Mouse (Mus musculus) embryonic facial prominence, embryonic 11.5 days (tissue): ENCODE data around the gene Rab4a. TPM values are rescaled to one million over a fixed set of nuclear protein-coding genes. Genes with fewer than 3 reads are reported as not detected.

ENCODE experiments used
- ATAC-seq: fragments of 200-750 bp; cut with Nextera tagmentation; replicated peaks from 2 replicates; pipeline ENCODE4 v1.8.0; 2017; ENCODE audit warnings: low read depth; ENCODE audit not compliant: insufficient number of reproducible peaks, low FRiP score, low TSS enrichment
- DNase-seq: peaks from one replicate; pipeline ENCODE4 v3.0.0-alpha.2; 2015; ENCODE audit warnings: low spot score
- H3K27ac ChIP-seq: fragments of 300-500 bp; sonication (generic); replicated peaks from 2 replicates; pipeline ENCODE4 v1.5.1; 2014; ENCODE audit warnings: mild to moderate bottlenecking, low read depth, low read length, control low read depth
- H3K27me3 ChIP-seq: fragments of 300-500 bp; sonication (generic); 2 replicates; pipeline ENCODE4 v1.6.1; 2014; ENCODE audit warnings: mild to moderate bottlenecking, low read length, moderate library complexity, mixed read lengths; ENCODE audit not compliant: control insufficient read depth, insufficient read depth
- H3K36me3 ChIP-seq: fragments of 300-500 bp; sonication (generic); replicated peaks from 2 replicates; pipeline ENCODE4 v1.6.1; 2014; ENCODE audit warnings: low read depth, mild to moderate bottlenecking, low read length, moderate library complexity, mixed read lengths; ENCODE audit not compliant: control insufficient read depth, insufficient read depth
- H3K4me1 ChIP-seq: fragments of 300-500 bp; sonication (generic); 2 replicates; pipeline ENCODE4 v1.6.1; 2014; ENCODE audit warnings: low read length, mixed read lengths; ENCODE audit not compliant: control insufficient read depth, insufficient read depth
- H3K4me2 ChIP-seq: fragments of 300-500 bp; sonication (generic); 2 replicates; pipeline ENCODE4 v1.6.1; 2014; ENCODE audit warnings: low read depth, mild to moderate bottlenecking, control low read depth, low read length, moderate library complexity
- H3K4me3 ChIP-seq: fragments of 300-500 bp; sonication (generic); 2 replicates; pipeline ENCODE4 v1.5.1; 2014; ENCODE audit warnings: low read depth, low read length, control low read depth
- H3K9ac ChIP-seq: fragments of 300-500 bp; sonication (generic); replicated peaks from 2 replicates; pipeline ENCODE4 v1.6.1; 2014; ENCODE audit warnings: mild to moderate bottlenecking, control low read depth, low read length
- H3K9me3 ChIP-seq: fragments of 300-500 bp; sonication (generic); replicated peaks from 2 replicates; pipeline ENCODE4 v1.6.1; 2016; ENCODE audit warnings: mild to moderate bottlenecking, low read length, inconsistent platforms, mixed read lengths; ENCODE audit not compliant: control insufficient read depth
- WGBS: fragments of 180-500 bp; shearing (Covaris S2); extraction: QIAGEN DNeasy Blood & Tissue Kit; methylation state at CpG from one replicate; pipeline ENCODE4 v1.1.7; 2014; 5-methylcytosine and 5-hydroxymethylcytosine counted together
- polyA plus RNA-seq: library from polyadenylated mRNA; unstranded; fragments of >200 nt; fragmentation: Nextera tagmentation; extraction: Ambion mirVana; gene quantifications from 2 replicates; pipeline ENCODE4 v1.2.1, GENCODE M21; 2014

Rab4a gene
- polyA plus RNA-seq, 1 experiment from 2014 or later, result 56.7 TPM

DNA sequence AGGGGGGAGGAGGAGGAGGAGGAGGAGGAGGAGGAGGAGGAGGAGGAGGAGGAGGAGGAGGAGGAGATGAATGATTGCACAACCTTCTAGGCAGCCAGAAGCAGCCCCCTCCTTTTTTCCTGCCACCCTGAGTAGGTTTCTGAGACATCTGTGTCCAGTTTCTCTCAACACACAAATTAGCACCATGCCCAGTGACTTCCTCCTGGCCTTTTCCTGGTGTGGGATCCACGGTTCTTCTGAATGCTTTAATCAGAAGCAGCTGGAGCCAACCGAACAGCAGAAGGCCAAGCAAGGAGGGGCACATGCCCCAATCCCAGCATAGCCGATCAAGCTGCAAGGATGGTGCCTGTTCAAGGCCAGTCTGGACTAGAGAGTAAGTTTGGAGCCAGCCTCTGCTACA, 5.9 kb upstream of the Rab4a start:
- no peak overlapping the region for H3K4me3 ChIP-seq
- H3K9ac ChIP-seq, result no peak overlapping the region
- DNase-seq (peak; percentile 95), ATAC-seq (peak; percentile 60; the same call in 1 of the 2 replicates)
- H3K27me3 ChIP-seq, result no peaks in the 10 kb centered on the region
- H3K36me3 ChIP-seq, result no peaks in the 10 kb centered on the region
- no peak overlapping the region; the same call in 1 of the 2 replicates for H3K4me2 ChIP-seq
- 24% methylated on average over 3 of the region's 3 CpGs for WGBS
- no peaks in the 10 kb centered on the region for H3K4me1 ChIP-seq
- H3K27ac ChIP-seq, result no peak overlapping the region; the same call in 1 of the 2 replicates
- H3K9me3 ChIP-seq, result no peaks in the 10 kb centered on the region

DNA sequence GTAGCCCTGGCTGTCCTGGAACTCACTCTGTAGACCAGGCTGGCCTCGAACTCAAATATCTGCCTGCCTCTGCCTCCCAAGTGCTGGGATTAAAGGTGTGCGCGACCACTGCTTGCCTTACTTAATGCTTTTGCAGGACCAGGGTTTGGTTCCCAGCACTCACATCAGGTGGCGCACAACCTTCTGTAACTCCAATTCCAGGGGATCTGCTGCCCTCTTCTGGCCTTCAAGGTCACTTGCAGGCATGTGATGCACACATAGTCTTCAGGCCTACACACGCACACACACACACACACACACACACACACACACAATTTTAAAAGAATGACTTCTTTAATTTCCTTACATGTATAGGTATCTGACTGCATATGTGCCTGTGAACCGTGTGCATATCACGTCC, 4.9 kb upstream of the Rab4a start:
- no peaks in the 10 kb centered on the region for H3K36me3 ChIP-seq
- 88% methylated on average over 6 of the region's 7 CpGs for WGBS
- no peak overlapping the region for H3K4me3 ChIP-seq
- no peak overlapping the region for H3K9ac ChIP-seq
- DNase-seq (no peak), ATAC-seq (no peak)
- H3K4me2 ChIP-seq, result no peak overlapping the region
- H3K4me1 ChIP-seq, result no peaks in the 10 kb centered on the region
- no peaks in the 10 kb centered on the region for H3K9me3 ChIP-seq
- H3K27me3 ChIP-seq, result no peaks in the 10 kb centered on the region
- H3K27ac ChIP-seq, result no peak overlapping the region

DNA sequence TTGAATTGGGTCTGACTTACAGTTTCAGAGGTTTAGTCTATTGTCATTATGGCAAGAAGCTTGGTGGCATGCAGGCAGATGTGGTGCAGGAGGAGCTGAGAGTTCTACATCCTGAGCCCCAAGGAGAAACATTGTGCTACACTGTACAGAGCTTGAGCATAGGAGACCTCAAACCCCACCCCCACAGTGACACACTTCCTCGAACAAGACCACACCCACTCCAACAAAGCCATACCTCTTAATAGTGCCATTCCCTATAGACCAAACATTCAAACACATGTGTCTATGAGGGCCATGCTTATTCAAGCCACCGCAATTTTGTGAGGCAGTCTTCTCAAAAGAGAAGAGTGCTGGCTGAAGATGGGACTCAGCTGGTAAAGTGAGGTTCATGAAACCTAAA, 4.2 kb upstream of the Rab4a start:
- Histone ChIP-seq H3K27me3 (no peaks in the 10 kb centered on the region), H3K4me2 (no peak overlapping the region), H3K4me1 (no peaks in the 10 kb centered on the region), H3K27ac (no peak overlapping the region), H3K4me3 (no peak overlapping the region), H3K9me3 (no peaks in the 10 kb centered on the region), H3K9ac (no peak overlapping the region), H3K36me3 (no peaks in the 10 kb centered on the region)
- no peak for DNase-seq
- no peak for ATAC-seq
- 81% methylated on average over 2 of the region's 2 CpGs for WGBS

DNA sequence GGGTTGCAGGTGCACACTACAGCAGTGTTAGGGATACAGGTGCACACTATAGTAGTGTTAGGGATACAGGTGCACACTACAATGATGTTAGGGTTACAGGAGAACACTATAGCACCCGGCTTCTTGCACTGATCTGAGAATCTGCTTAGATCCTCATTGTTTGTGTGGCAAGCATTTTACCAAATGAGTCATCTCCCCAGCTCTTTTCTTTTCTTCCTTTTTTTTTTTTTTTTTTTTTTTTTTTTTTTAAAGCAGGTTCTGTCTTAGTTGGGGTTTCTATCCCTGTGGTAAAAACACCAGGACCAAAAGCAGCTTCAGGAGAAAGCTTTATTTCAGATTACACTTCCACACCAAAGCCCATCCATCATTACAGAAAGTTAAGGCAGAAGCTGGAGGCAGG, 2.1 kb upstream of the Rab4a start:
- WGBS, result 88% methylated on average over 1 of the region's 1 CpGs
- no peaks in the 10 kb centered on the region for H3K36me3 ChIP-seq
- H3K27me3 ChIP-seq, result no peaks in the 10 kb centered on the region
- no peak for DNase-seq
- H3K27ac ChIP-seq, result no peak overlapping the region
- H3K4me2 ChIP-seq, result no peak overlapping the region
- H3K9ac ChIP-seq, result no peak overlapping the region
- H3K4me3 ChIP-seq, result no peak overlapping the region
- no peaks in the 10 kb centered on the region for H3K9me3 ChIP-seq
- peaks cover 4% of the 10 kb centered on the region for H3K4me1 ChIP-seq
- no peak for ATAC-seq

DNA sequence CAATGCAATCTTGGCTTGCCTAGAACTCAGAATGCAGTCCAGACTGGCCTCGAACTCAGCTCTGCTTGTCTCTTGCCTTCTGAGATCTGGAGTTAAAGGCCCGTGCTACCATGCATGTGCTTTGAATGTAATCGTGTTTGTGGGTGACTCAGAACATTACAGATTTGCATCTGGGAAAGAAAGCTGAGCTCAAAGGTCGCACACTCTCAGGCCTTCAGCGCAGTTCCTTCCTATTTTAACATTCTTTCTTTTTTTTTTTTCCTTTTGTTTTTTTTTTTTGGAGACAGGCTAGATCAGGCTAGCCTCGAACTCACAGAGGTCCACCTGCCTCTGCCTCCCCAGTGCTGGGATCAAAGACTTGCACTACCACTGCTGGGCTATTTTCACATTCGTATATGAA, 1.2 kb upstream of the Rab4a start:
- WGBS, result 83% methylated on average over 7 of the region's 7 CpGs
- no peak overlapping the region for H3K27ac ChIP-seq
- ATAC-seq, result no peak
- peaks cover 4% of the 10 kb centered on the region for H3K4me1 ChIP-seq
- no peaks in the 10 kb centered on the region for H3K36me3 ChIP-seq
- no peak for DNase-seq
- H3K4me3 ChIP-seq, result no peak overlapping the region
- no peak overlapping the region for H3K4me2 ChIP-seq
- no peaks in the 10 kb centered on the region for H3K27me3 ChIP-seq
- H3K9ac ChIP-seq, result no peak overlapping the region
- H3K9me3 ChIP-seq, result no peaks in the 10 kb centered on the region

DNA sequence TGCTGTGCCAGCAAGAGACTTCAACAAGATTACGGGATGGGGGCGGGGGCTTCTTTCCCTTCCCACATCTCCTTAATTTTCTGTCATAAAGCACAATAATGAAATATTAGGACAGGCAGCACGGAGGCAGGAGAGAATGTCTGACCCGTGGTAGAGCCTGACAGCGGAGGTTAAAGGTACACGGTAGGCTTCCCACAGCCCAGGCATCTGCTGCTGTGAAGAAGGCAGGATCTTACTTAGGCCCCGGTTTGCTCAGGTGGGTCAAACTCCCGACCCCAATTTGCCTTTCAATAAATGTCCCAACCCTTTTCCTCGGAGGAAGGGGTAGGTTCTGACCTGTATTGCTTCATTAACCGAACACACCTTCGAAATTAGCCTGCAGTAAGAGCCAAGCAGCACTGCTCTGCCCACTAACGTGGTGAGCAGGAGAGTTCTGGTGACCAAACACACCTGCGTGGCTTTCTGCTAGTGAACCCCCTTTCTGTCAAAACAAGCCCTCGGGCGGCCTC, 522 bp upstream of the Rab4a start:
- 0 out of 2 replicates have a peak, but pooled peaks have one; percentile 26 for ATAC-seq

DNA sequence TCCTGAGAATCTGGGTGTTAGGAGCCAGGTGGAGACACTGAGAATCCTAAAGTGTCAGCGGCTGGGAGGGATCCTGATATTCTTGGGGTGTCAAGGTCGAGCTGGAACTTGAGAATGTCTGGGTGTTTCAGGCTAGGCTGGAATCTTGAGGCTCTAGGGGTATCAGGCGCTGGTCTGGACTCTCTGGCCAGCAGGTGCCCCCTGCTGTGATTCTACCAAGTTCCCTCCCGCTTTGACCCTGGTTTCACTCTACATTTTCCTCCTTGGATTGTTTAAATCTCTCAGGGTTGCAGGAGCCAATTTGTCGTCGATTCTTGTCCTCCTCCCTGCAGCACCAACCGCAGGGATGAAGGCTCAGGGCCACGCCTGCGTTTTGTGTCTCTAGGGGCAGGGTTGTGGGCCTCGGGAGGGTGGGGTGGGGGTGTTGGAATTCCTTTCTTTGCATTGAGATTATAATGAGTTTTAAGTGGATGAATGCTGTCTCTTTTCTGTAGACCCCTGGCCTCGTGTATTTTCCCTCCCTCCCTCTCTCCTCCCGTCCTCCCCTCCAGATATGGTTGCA, 670 bp downstream of the Rab4a start:
- Histone ChIP-seq H3K36me3 (no peaks in the 10 kb centered on the region), H3K4me2 (peak overlapping the region; percentile 86), H3K9me3 (no peaks in the 10 kb centered on the region), H3K27ac (peak overlapping the region; percentile 48), H3K9ac (peak overlapping the region; percentile 77), H3K27me3 (no peaks in the 10 kb centered on the region), H3K4me3 (peak overlapping the region; percentile 65), H3K4me1 (peaks cover 4% of the 10 kb centered on the region)
- DNase-seq (no peak), ATAC-seq (peak; percentile 11; the same call in 1 of the 2 replicates)
- WGBS, result 3% methylated on average over 12 of the region's 12 CpGs

More for the DNA sequence above, 522 bp upstream of the Rab4a start:
- DNase-seq, result no peak
- H3K9ac ChIP-seq, result peak overlapping the region; percentile 46; the same call in 1 of the 2 replicates
- no peaks in the 10 kb centered on the region for H3K36me3 ChIP-seq
- H3K4me1 ChIP-seq, result peaks cover 4% of the 10 kb centered on the region
- 12% methylated on average over 15 of the region's 15 CpGs for WGBS
- no peaks in the 10 kb centered on the region for H3K27me3 ChIP-seq
- peak overlapping the region; percentile 15; the same call in 1 of the 2 replicates for H3K27ac ChIP-seq
- H3K4me2 ChIP-seq, result peak overlapping the region; percentile 86
- H3K4me3 ChIP-seq, result peak overlapping the region; percentile 65
- no peaks in the 10 kb centered on the region for H3K9me3 ChIP-seq

DNA sequence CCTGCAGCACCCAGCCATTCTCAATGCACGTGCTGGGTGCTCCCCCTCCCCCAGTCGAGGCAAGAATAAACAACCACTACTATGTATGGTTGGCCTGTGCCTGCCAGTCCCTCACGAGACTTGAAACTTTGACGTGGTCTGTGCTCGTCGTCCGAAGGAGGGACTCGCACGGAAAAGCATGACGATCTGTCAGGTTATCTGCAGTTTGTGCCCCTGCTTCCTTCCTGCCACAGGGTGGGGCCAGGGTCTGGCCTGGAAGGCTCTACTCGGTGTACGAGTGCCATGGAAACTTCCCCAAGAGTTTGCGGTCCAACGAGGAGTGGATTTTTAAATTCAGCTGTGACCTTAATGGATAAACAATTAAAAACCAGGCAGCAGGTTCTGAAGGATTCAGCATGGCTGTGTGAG, 1.2 kb downstream of the Rab4a start:
- H3K27me3 ChIP-seq, result no peaks in the 10 kb centered on the region
- 9% methylated on average over 14 of the region's 14 CpGs for WGBS
- peak; percentile 35 for ATAC-seq

More for the DNA sequence above, 1.2 kb downstream of the Rab4a start:
- peaks cover 4% of the 10 kb centered on the region for H3K4me1 ChIP-seq
- peak overlapping the region; percentile 39 for H3K9ac ChIP-seq
- no peak overlapping the region for H3K27ac ChIP-seq
- peak overlapping the region; percentile 86 for H3K4me2 ChIP-seq
- no peak for DNase-seq
- no peaks in the 10 kb centered on the region for H3K9me3 ChIP-seq
- H3K4me3 ChIP-seq, result peak overlapping the region; percentile 65
- no peaks in the 10 kb centered on the region for H3K36me3 ChIP-seq
